Mouse (Mus musculus) frontal cortex, postnatal 14 days (tissue): ENCODE data around the gene Fyco1.
"Not testable (repeated sequence)": the region's sequence is repeated elsewhere in the genome, so short reads cannot be mapped to it uniquely, and the experiment has no call there.

Source experiments
- DNase-seq, 2 experiments: peaks; one replicate each; pipeline ENCODE4 v3.0.0; 2022; ENCODE audit warnings: low spot score in 2 of 2

Gene Fyco1

GRCm38 (mm10) chr9:123815444-123815843, 36.3 kb downstream of the Fyco1 start:
- no peak for DNase-seq

DNA sequence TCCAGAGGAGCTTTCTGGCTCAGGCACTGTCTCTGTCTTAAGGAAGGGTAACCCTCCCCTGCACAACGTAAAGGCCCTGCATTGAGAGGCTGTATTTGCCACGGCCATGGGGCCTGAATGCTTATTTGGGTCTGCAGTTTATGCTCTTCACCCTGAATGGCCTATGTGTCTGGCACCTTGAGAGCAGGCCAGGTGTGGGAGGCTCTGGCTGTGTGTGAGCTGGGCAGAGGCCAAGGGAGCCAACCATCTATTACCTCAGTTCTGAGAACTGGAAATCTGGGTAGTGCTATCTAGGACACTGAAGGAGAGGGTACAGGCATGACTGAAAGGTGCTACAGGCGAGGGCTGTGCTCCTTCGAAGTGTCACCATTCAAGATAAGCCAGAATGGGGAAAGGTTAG, 36.9 kb downstream of the Fyco1 start:
- DNase-seq = no peak

GRCm38 (mm10) chr9:123814326-123814725, 37.4 kb downstream of the Fyco1 start:
- DNase-seq = no peak

- DNase-seq = no peak
Observed at GRCm38 (mm10) chr9:123811831-123812230, 39.9 kb downstream of the Fyco1 start.

- DNase-seq = no peak
Observed at GRCm38 (mm10) chr9:123808583-123808982, 43.1 kb downstream of the Fyco1 start.

DNA sequence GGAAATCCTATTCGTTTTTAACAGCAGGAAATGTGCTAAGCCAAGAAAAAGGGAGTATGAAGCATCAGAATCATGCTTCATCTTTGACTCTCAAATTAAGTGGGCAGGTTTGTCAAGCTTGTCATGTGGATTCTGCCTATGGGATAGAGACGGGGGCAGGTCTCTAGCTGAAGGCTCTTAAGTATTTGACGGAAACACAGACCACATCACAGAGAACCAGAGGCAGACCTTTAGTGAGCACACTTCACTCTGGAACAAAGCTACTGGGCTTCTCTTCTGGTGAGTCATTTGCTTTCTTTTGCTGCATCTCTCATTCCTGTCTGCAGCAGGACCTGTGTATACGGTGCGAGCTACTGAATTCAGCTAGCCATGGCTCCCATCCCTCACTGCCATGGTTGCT, 45.4 kb downstream of the Fyco1 start, which contains the start of gene Cxcr6:
Gene Cxcr6 (plus strand): TSS at position 209 of the 400 bp plus-strand sequence.
- no peak for DNase-seq

- DNase-seq = no peak
Observed at GRCm38 (mm10) chr9:123805241-123805640, 46.5 kb downstream of the Fyco1 start.

DNA sequence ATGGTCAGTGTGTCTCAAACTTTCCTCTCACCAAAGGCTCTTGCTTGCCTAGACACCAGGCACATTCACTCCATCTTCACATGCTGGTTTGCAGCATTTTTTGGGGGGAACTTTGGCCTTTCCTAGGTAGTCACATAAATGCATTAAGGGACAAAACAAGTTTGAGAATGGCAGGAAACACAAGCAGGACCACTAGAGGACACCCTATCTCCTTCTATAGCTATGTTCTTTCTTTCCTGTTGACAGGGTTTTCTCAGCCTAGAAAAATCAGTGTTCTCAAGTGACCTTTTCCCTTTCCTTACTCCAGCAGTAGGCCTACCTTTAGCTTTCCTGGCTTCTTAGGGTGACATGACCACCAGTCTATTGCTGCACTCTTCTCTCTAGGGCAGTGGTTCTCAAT, 48.8 kb downstream of the Fyco1 start:
- DNase-seq = no peak

DNA sequence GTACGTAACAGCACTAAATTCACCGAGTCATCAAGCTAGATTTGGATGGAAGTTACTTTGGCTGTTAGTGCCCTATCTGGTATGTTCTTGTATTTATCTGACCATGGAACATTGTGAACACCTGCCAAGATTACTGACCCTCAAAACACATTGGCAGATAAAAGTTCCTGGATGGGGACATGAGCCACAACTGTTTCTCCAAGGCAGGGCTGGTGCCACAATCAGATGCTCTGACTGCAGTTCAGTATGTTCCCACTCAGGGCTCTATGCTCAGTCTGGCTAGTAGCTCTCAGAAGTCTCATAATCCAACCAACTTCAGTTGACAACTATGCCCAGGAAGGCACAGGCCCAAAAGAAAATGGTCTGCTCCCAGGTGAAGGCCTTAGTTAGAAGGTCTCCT, 49.3 kb downstream of the Fyco1 start:
- no peak for DNase-seq

DNA sequence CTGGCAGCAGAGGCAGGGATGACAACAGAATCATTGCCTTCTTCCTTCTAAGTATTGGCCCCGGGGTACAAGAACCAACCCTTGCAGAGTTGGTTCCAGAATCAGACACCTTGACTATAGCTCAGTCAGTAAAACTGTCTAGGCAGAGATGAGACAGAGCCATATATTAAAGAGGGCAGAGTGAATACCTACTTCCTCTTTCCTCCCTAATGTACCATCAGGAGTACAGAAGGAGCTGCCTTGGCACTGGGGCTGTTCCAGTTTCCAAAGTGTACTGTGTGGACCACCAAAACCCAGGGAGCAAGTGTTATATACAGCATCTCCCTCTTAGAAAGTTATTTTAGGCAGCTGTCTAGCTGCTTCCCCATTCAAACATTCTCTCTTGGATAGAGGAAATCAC, 50.2 kb downstream of the Fyco1 start:
- no peak for DNase-seq

GRCm38 (mm10) chr9:123796174-123796573, 55.5 kb downstream of the Fyco1 start:
- DNase-seq = peak; percentile 11 to 27

DNA sequence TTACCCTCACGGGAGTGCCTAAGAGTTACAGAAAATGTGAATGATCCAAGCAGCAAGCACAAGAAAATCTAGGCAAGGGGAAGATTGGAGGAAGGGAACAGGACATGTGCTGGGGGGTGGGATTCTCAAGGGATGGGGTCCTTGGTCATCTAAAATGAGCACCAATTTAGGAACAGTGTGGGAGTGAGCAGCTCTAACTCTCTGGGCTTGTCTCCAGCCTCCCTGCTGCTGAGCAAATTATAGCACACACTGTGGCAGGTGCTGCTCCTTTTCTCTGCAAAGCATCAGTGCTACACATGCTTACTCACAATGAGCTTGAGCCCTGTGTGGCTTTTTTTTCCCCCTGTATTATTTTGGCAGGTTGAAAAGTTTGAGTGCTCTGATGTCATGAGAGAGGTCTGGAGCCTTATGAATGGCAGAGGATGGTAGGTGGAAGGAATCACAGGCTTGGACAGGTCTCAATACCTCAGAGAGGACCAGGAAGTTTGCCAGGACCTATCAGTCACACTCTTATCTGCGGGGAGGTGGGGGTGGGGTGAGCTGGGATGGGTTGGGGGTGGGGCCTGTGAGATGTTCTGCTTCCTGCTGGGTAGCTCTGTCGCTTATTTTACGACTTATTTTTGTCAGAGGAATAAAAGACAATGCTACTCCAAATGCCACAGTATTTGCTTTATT, 62.7 kb downstream of the Fyco1 start:
- DNase-seq = no peak

- DNase-seq = not testable (repeated sequence)
Observed at GRCm38 (mm10) chr9:123773299-123773698, 78.4 kb downstream of the Fyco1 start.

DNA sequence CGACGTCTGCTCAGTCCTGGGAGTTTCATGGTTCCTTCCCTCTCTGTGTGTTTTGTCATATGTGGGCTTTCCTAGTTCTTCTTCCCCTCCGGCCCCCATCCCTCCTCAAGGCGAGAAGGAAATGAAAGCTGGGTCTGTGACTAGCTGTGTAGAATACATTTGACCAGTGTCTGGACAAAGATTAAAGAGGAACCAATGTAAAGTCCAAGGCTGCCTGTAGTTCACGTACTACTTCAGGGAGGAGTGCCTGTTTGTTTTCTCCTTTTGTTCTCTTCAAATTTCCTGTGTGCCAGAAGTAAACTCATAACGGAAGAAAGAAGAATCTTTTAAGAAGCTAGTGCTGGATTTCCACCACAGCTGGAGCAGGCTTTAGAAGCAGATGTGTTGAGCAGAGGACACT, 82.2 kb downstream of the Fyco1 start:
- no peak for DNase-seq

- no peak for DNase-seq
Observed at GRCm38 (mm10) chr9:123768443-123768842, 83.3 kb downstream of the Fyco1 start.

DNA sequence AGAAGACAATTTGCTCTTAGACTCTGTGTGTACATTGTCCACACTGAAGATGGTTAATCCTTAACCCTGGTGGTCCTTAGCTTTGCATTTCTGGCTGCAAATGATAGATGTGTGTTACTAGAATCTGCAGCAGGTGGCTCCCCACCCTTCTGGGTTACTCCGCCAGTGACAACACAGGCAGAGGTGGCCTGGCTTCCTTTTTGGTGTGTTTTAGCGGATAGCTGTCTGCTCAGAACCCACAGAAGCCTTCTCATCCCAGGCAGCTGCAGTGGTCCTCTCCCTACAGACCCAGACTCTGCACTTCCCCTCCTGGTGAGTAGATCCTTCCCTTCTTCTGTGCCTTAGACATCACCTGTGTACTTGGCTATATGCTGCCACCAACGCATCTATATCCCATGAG, 84.7 kb downstream of the Fyco1 start:
- no peak for DNase-seq

- no peak for DNase-seq
Observed at GRCm38 (mm10) chr9:123763771-123764170, 87.9 kb downstream of the Fyco1 start.

GRCm38 (mm10) chr9:123762886-123763285, 88.8 kb downstream of the Fyco1 start:
- DNase-seq = no peak

DNA sequence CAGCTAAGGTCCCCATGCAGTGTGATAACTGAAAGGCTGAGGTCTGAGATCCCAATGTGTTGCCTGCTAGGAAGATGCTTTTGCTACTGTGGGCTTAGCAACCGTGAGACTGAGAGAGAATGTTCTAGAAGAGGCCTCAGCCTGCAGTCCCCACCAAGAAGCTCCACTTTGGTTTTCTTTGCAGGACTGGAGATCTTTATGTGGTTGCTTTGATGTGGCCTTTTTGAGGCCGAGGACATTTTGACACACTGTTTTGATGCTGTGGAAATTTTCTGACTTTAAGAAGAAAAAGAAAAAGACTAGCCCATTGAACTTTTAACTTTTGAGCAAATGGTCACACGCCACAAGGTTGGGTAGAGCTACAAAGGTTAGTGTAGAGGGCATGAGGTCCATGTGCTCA, 90.9 kb downstream of the Fyco1 start:
- no peak for DNase-seq

DNA sequence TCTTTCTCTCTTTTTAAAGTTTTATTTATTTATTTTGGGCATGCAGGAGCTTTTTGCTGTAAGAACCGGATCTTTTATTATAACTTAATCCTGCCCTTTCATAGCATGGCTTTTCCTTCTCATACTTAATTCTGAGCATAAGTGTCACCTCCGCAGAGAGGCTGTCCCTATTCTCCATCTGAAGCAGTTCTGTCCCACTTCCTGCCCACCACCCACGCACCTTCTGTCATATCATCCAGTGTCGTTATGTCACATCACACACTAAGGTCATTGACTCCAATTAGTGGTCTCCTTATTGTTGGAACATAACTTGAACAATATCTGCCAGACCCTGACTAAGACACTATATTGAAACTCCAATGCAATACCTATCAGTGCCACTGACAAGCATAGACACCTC, 93.1 kb downstream of the Fyco1 start:
- no peak for DNase-seq

- DNase-seq = no peak
Observed at GRCm38 (mm10) chr9:123758156-123758555, 93.5 kb downstream of the Fyco1 start.

DNA sequence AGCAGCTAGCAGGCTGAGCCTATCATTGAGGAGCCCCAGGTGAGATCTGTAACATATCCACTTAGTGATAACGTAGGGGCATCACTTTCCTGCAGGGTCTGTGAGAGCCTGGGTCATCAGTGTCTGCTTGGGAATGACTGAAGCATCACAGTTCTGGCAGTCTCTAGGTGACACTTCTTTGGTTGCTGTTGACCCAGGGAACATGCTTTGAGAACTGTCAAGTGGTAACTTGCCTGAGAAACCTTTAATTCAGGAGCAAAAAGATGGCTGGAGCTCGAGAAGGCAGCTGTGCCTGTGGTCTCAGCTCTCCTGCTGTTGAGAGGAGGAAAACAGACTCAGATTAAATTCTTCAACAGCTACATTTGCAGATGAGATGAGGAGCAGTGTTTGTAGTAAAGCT, 94.4 kb downstream of the Fyco1 start:
- no peak for DNase-seq

DNA sequence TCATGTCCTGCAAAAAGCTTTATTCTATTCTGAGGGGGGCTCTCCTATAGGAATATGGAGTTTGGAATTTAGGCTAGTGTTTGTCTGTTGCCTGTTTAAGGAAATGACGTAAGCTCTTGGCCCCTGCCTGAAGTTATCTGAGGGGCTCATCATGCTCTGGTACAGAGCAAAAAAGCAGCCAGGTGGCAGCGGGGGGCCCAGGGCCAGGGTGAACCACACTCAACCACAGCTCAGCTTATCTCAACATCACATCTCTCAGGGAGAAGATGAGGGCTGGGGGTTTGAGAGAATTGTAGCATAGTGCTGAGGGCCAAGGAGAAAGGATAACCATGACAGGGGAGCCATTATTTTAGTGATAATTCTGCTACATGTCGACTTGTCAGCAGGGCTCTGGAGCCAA, 94.9 kb downstream of the Fyco1 start:
- no peak for DNase-seq

DNA sequence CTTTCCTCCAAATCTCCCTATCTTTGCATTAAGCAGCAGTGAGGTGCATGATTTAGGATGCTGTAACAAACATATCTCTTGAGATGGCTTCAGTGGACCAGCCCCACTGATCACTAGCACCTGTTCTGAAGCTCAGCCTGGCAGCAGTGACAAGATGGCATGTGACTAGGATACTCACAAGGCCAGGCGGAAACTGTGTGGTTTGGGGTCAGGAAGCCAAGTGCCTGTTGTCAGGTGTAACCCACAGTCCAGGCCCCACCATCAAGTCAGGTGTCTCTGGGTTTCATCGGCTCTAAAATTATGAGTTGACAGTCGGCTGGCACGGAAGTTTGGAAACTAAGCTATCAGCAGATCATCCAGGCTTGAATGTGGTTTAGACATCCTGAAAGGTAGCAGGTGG, 97.4 kb downstream of the Fyco1 start:
- DNase-seq = no peak
